Mouse (Mus musculus): Measurements from ENCODE around the gene Sesn1.
"Not testable (repeated sequence)": the region's sequence is repeated elsewhere in the genome, so short reads cannot be mapped to it uniquely, and the experiment has no call there.

GRCm38 (mm10) chr10:41818733-41819070 is 9.0 kb downstream of the Sesn1 start:
- TF ChIP-seq CTCF (IDR thresholded peaks at IDR 0.05; ENCODE audit: low read depth, low read length); POLR2A (IDR thresholded peaks at IDR 0.05; ENCODE audit: extremely low read depth, insufficient read depth, low read length): not testable (repeated sequence)

Measured in liver, adult 2 months (tissue).